In genomic region chrX:99245541-99245940, GRCm38 (mm10) we compare ENCODE assay signal across 18 mouse cellular contexts.
A peak's percentile ranks its signal among the peaks of the same experiment; 100 is the strongest.
DNase-seq lines count a peak whose midpoint lies in the region; ATAC-seq and TF ChIP-seq lines count a peak whose summit lies in the region.
"Had no signal": no experiment of that assay in that cellular context is flagged by ENCODE, and none has a peak within 500 bp of the region (broad histone marks: within the 10 kb centered on the region; RNA-seq: fewer than 3 reads in every experiment).

No protein-coding gene starts in this region.

- no peaks in the 10 kb centered on the region for H3K4me1 ChIP-seq in forebrain, embryonic 13.5 days
- H3K4me1 ChIP-seq in forebrain, embryonic 12.5 days = no peaks in the 10 kb centered on the region
- H3K4me1 ChIP-seq in forebrain, postnatal 0 days (ENCODE audit: insufficient read depth) = no peaks in the 10 kb centered on the region
- H3K4me1 ChIP-seq: hindbrain, embryonic 12.5 days; hindbrain, embryonic 15.5 days had no signal

- no peak overlapping the region for H3K4me2 ChIP-seq in forebrain, embryonic 13.5 days
- no peak overlapping the region for H3K4me2 ChIP-seq in forebrain, embryonic 12.5 days
- H3K4me2 ChIP-seq in forebrain, postnatal 0 days (ENCODE audit: low read depth) = no peak overlapping the region
- H3K4me2 ChIP-seq: heart, embryonic 11.5 days; hindbrain, embryonic 12.5 days; hindbrain, embryonic 15.5 days had no signal

- DNase-seq in heart, adult 11 months = peak; percentile 35
- no peak for DNase-seq in heart, adult 9 months (ENCODE audit: low spot score in 2 of 2)
- peak; percentile 12 for DNase-seq in brain, adult 2 months (ENCODE audit: low read depth, low spot score)
- DNase-seq in forebrain, postnatal 0 days = no peak
- no peak for DNase-seq in thymus, postnatal 14 days
- DNase-seq: adrenal gland, adult 8-10 months; adrenal gland, postnatal 25 days; cerebellum, adult 11 months; cerebellum, adult 9-11 months; gastrocnemius, postnatal 25 days; heart, adult 2 months; kidney, adult 11 months had no signal

- H3K4me3 ChIP-seq in forebrain, embryonic 13.5 days = no peak overlapping the region
- H3K4me3 ChIP-seq in forebrain, embryonic 12.5 days (replicated peaks) = no peak overlapping the region
- no peak overlapping the region for H3K4me3 ChIP-seq in forebrain, postnatal 0 days (ENCODE audit: low read depth, low read length)
- H3K4me3 ChIP-seq: heart, adult 2 months; hindbrain, embryonic 12.5 days; hindbrain, embryonic 15.5 days had no signal

- no peak overlapping the region for H3K27ac ChIP-seq in forebrain, embryonic 13.5 days
- no peak overlapping the region for H3K27ac ChIP-seq in forebrain, embryonic 12.5 days
- no peak overlapping the region for H3K27ac ChIP-seq in forebrain, postnatal 0 days (ENCODE audit: low read depth, low read length)
- H3K27ac ChIP-seq: heart, adult 2 months; hindbrain, embryonic 12.5 days; hindbrain, embryonic 15.5 days had no signal

- ATAC-seq in forebrain, embryonic 13.5 days = peak; percentile 65
- no peak for ATAC-seq in forebrain, embryonic 12.5 days (ENCODE audit: low FRiP score)
- ATAC-seq in forebrain, postnatal 0 days = peak; percentile 36; the same call in 1 of the 2 replicates
- ATAC-seq: activated CD4-positive, CD25-positive, alpha-beta regulatory T cell, adult 4 months had no signal

- peaks cover 8% of the 10 kb centered on the region for H3K27me3 ChIP-seq in forebrain, embryonic 13.5 days
- peaks cover 78% of the 10 kb centered on the region for H3K27me3 ChIP-seq in forebrain, embryonic 12.5 days
- no peaks in the 10 kb centered on the region for H3K27me3 ChIP-seq in forebrain, postnatal 0 days (ENCODE audit: insufficient read depth, low read length)

- no peaks in the 10 kb centered on the region for H3K36me3 ChIP-seq in forebrain, embryonic 13.5 days (ENCODE audit: poor library complexity, severe bottlenecking)
- no peaks in the 10 kb centered on the region for H3K36me3 ChIP-seq in forebrain, embryonic 12.5 days (replicated peaks)
- H3K36me3 ChIP-seq in forebrain, postnatal 0 days (ENCODE audit: insufficient read depth) = no peaks in the 10 kb centered on the region
- H3K36me3 ChIP-seq: hindbrain, embryonic 12.5 days; hindbrain, embryonic 15.5 days had no signal

- H3K9me3 ChIP-seq in forebrain, embryonic 13.5 days (replicated peaks) = no peaks in the 10 kb centered on the region
- H3K9me3 ChIP-seq in forebrain, embryonic 12.5 days = no peaks in the 10 kb centered on the region
- H3K9me3 ChIP-seq in forebrain, postnatal 0 days (ENCODE audit: low read length) = no peaks in the 10 kb centered on the region
- H3K9me3 ChIP-seq: hindbrain, embryonic 12.5 days; hindbrain, embryonic 15.5 days had no signal

- WGBS in forebrain, embryonic 13.5 days = 82% methylated on average over 3 of the region's 3 CpGs
- WGBS in forebrain, embryonic 12.5 days = 87% methylated on average over 3 of the region's 3 CpGs
- WGBS in forebrain, postnatal 0 days = 72% methylated on average over 3 of the region's 3 CpGs

- H3K9ac ChIP-seq in forebrain, embryonic 13.5 days = no peak overlapping the region
- no peak overlapping the region for H3K9ac ChIP-seq in forebrain, embryonic 12.5 days
- no peak overlapping the region for H3K9ac ChIP-seq in forebrain, postnatal 0 days
- H3K9ac ChIP-seq: hindbrain, embryonic 12.5 days; hindbrain, embryonic 15.5 days had no signal

- no peak for TF ChIP-seq CTCF in forebrain, postnatal 0 days (IDR thresholded peaks at IDR 0.05; ENCODE audit: low read depth)

Comparison
In these comparisons a context has a peak if more than half of its experiments do, and no peak if none do; other contexts are left out.
1. DNase-seq: peak in heart, adult 11 months (single experiment) and brain, adult 2 months (single experiment); none in heart, adult 9 months (0 of 2), forebrain, postnatal 0 days (single experiment) and thymus, postnatal 14 days (single experiment).